Mouse (Mus musculus) layer of hippocampus, adult 11-12 months (tissue): ENCODE data around the gene Pkp4.

ENCODE experiments used
- DNase-seq: peaks from one replicate; pipeline ENCODE4 v3.0.0; 2022; ENCODE audit warnings: low spot score

Gene Pkp4

GRCm38 (mm10) chr2:59272713-59273112, 112.1 kb downstream of the Pkp4 start:
- DNase-seq, result no peak

GRCm38 (mm10) chr2:59280914-59281562, 120.4 kb downstream of the Pkp4 start:
- DNase-seq, result no peak

- no peak for DNase-seq
These were observed 122.3 kb downstream of the Pkp4 start for GRCm38 (mm10) chr2:59282966-59283365.

- no peak for DNase-seq
These were observed 123.6 kb downstream of the Pkp4 start for GRCm38 (mm10) chr2:59284216-59284615.

- DNase-seq, result no peak
These were observed 124.3 kb downstream of the Pkp4 start for GRCm38 (mm10) chr2:59284734-59285490.

- no peak for DNase-seq
These were observed 124.9 kb downstream of the Pkp4 start for GRCm38 (mm10) chr2:59285581-59285980.

- DNase-seq, result peak; percentile 58
These were observed 125.6 kb downstream of the Pkp4 start for GRCm38 (mm10) chr2:59286247-59286646.

GRCm38 (mm10) chr2:59287630-59288029, 127.0 kb downstream of the Pkp4 start:
- no peak for DNase-seq

GRCm38 (mm10) chr2:59289411-59289810, 128.8 kb downstream of the Pkp4 start:
- DNase-seq, result no peak

- DNase-seq, result no peak
These were observed 129.7 kb downstream of the Pkp4 start for GRCm38 (mm10) chr2:59290391-59290790.

- no peak for DNase-seq
These were observed 139.2 kb downstream of the Pkp4 start for GRCm38 (mm10) chr2:59299831-59300230.

- DNase-seq, result no peak
These were observed 141.0 kb downstream of the Pkp4 start for GRCm38 (mm10) chr2:59301671-59302070.

GRCm38 (mm10) chr2:59302430-59302829, 141.8 kb downstream of the Pkp4 start:
- no peak for DNase-seq

GRCm38 (mm10) chr2:59303530-59304063, 142.9 kb downstream of the Pkp4 start:
- no peak for DNase-seq

- no peak for DNase-seq
These were observed 146.7 kb downstream of the Pkp4 start for GRCm38 (mm10) chr2:59307302-59307701.

- DNase-seq, result no peak
These were observed 147.4 kb downstream of the Pkp4 start for GRCm38 (mm10) chr2:59308055-59308454.

- no peak for DNase-seq
These were observed 152.6 kb downstream of the Pkp4 start for GRCm38 (mm10) chr2:59313293-59313692.

GRCm38 (mm10) chr2:59318631-59319030, 158.0 kb downstream of the Pkp4 start:
- no peak for DNase-seq

- no peak for DNase-seq
These were observed 167.3 kb downstream of the Pkp4 start for GRCm38 (mm10) chr2:59327946-59328345.

- DNase-seq, result no peak
These were observed 170.4 kb downstream of the Pkp4 start for GRCm38 (mm10) chr2:59331093-59331492.

GRCm38 (mm10) chr2:59332523-59332922, 171.9 kb downstream of the Pkp4 start:
- no peak for DNase-seq

GRCm38 (mm10) chr2:59338501-59338900, 177.9 kb downstream of the Pkp4 start:
- no peak for DNase-seq

GRCm38 (mm10) chr2:59338926-59339325, 178.3 kb downstream of the Pkp4 start:
- DNase-seq, result no peak
